Mouse (Mus musculus) lung, adult 2 months (tissue): ENCODE measurements around the gene Sdsl. TPM values are rescaled to one million over a fixed set of nuclear protein-coding genes. Genes with fewer than 3 reads are reported as not detected.
"Not testable (repeated sequence)": the region's sequence is repeated elsewhere in the genome, so short reads cannot be mapped to it uniquely, and the experiment has no call there.

ENCODE experiments used
- DNase-seq: peaks from one replicate; pipeline ENCODE4 v3.0.0; 2022
- H3K4me1 ChIP-seq: fragments of 200-500 bp; 2 replicates; pipeline ENCODE4 v1.6.1; 2011; ENCODE audit warnings: low read length; ENCODE audit not compliant: control insufficient read depth, insufficient read depth
- H3K4me3 ChIP-seq: fragments of 200-500 bp; replicated peaks from 2 replicates; pipeline ENCODE3; 2011; ENCODE audit warnings: low read depth, mild to moderate bottlenecking, control low read depth, low read length; ENCODE audit errors: extremely low read depth
- CTCF ChIP-seq: fragments of 200-500 bp; IDR thresholded peaks from 2 replicates; pipeline ENCODE4 v1.5.1; 2011; ENCODE audit warnings: mild to moderate bottlenecking, low read length, control low read depth; ENCODE audit not compliant: insufficient read depth
- POLR2A ChIP-seq: fragments of 200-500 bp; IDR thresholded peaks from 2 replicates; pipeline ENCODE4 v1.6.1; 2011; ENCODE audit warnings: low read depth, mild to moderate bottlenecking, control low read depth, low read length, borderline replicate concordance; ENCODE audit errors: extremely low read depth
- WGBS: fragments of 180-500 bp; shearing (Covaris S2); methylation state at CpG from one replicate; pipeline ENCODE4 v1.1.7; 2018; 5-methylcytosine and 5-hydroxymethylcytosine counted together
- polyA plus RNA-seq: library from polyadenylated mRNA; depleted of rRNA; stranded (reverse); fragments of >200 nt; gene quantifications from 2 replicates; pipeline ENCODE4 v1.2.3, GENCODE M21; 2012

The Sdsl gene
- polyA plus RNA-seq, 1 experiment: 2.1 TPM

- WGBS: 59% methylated on average over 4 of the region's 4 CpGs
- H3K4me3 ChIP-seq: no peak overlapping the region
- TF ChIP-seq POLR2A: no peak
- no peak for TF ChIP-seq CTCF
- peaks cover 10% of the 10 kb centered on the region for H3K4me1 ChIP-seq
- DNase-seq: no peak
Measured at GRCm38 (mm10) chr5:120507311-120507710, 34.7 kb upstream of the Sdsl start.

- H3K4me3 ChIP-seq: no peak overlapping the region
- H3K4me1 ChIP-seq: peaks cover 12% of the 10 kb centered on the region
- WGBS: 48% methylated on average over 9 of the region's 9 CpGs
- no peak for TF ChIP-seq CTCF
- TF ChIP-seq POLR2A: no peak
- no peak for DNase-seq
Measured at GRCm38 (mm10) chr5:120506490-120506889, 33.9 kb upstream of the Sdsl start.

- WGBS: 57% methylated on average over 9 of the region's 9 CpGs
- H3K4me1 ChIP-seq: peaks cover 12% of the 10 kb centered on the region
- H3K4me3 ChIP-seq: no peak overlapping the region
- no peak for DNase-seq
- TF ChIP-seq CTCF (no peak), POLR2A (no peak)
Measured at GRCm38 (mm10) chr5:120505781-120506180, 33.2 kb upstream of the Sdsl start.

GRCm38 (mm10) chr5:120505368-120505767 is 32.8 kb upstream of the Sdsl start:
- peak; percentile 78 for DNase-seq
- Histone ChIP-seq H3K4me3 (peak overlapping the region; percentile 45), H3K4me1 (peaks cover 12% of the 10 kb centered on the region)
- WGBS: 24% methylated on average over 16 of the region's 16 CpGs
- TF ChIP-seq CTCF (peak; percentile 86), POLR2A (no peak)

GRCm38 (mm10) chr5:120503144-120503795 is 30.7 kb upstream of the Sdsl start, which contains the start of gene Plbd2:
Gene Plbd2, minus strand, starts transcription at chr5:120503625.
- DNase-seq: peak; percentile 77
- Histone ChIP-seq H3K4me3 (peak within 1 kb of the TSS; percentile 84), H3K4me1 (peaks cover 12% of the 10 kb centered on the region)
- WGBS: 1% methylated on average over 54 of the region's 55 CpGs
- TF ChIP-seq POLR2A (peak; percentile 52; the same call in 1 of the 2 replicates), CTCF (no peak)

GRCm38 (mm10) chr5:120502675-120503143 is 30.1 kb upstream of the Sdsl start:
- no peak for TF ChIP-seq CTCF
- no peak for TF ChIP-seq POLR2A
- WGBS: 6% methylated on average over 12 of the region's 12 CpGs
- H3K4me1 ChIP-seq: peaks cover 12% of the 10 kb centered on the region
- DNase-seq: no peak
- peak overlapping the region; percentile 84 for H3K4me3 ChIP-seq

- Histone ChIP-seq H3K4me3 (no peak overlapping the region), H3K4me1 (peaks cover 12% of the 10 kb centered on the region)
- TF ChIP-seq POLR2A (no peak), CTCF (no peak)
- 57% methylated on average over 9 of the region's 9 CpGs for WGBS
- no peak for DNase-seq
Measured at GRCm38 (mm10) chr5:120502147-120502621, 29.6 kb upstream of the Sdsl start.

GRCm38 (mm10) chr5:120500609-120501008 is 28.0 kb upstream of the Sdsl start:
- peaks cover 12% of the 10 kb centered on the region for H3K4me1 ChIP-seq
- DNase-seq, H3K4me3 ChIP-seq: not testable (repeated sequence)
- WGBS: 84% methylated on average over 9 of the region's 9 CpGs

GRCm38 (mm10) chr5:120499202-120499601 is 26.6 kb upstream of the Sdsl start:
- WGBS: 81% methylated on average over 4 of the region's 4 CpGs
- Histone ChIP-seq H3K4me3 (no peak overlapping the region), H3K4me1 (peaks cover 7% of the 10 kb centered on the region; the same call in 1 of the 2 replicates)
- TF ChIP-seq POLR2A: no peak
- TF ChIP-seq CTCF: no peak
- DNase-seq: no peak

- Histone ChIP-seq H3K4me1 (no peaks in the 10 kb centered on the region), H3K4me3 (no peak overlapping the region)
- DNase-seq: no peak
- TF ChIP-seq CTCF (no peak), POLR2A (no peak)
- 89% methylated on average over 3 of the region's 3 CpGs for WGBS
Measured at GRCm38 (mm10) chr5:120497071-120497470, 24.5 kb upstream of the Sdsl start.
